Mouse (Mus musculus) urinary bladder, adult 18-20 months (tissue): ENCODE results near the gene Eya3.
"Not testable (repeated sequence)": the region's sequence is repeated elsewhere in the genome, so short reads cannot be mapped to it uniquely, and the experiment has no call there.

Experiments used
- DNase-seq, 2 experiments: peaks; one replicate each; pipeline ENCODE4 v3.0.0; 2022; ENCODE audit warnings: low spot score in 2 of 2, mixed read lengths in 2 of 2

Eya3 gene

DNA sequence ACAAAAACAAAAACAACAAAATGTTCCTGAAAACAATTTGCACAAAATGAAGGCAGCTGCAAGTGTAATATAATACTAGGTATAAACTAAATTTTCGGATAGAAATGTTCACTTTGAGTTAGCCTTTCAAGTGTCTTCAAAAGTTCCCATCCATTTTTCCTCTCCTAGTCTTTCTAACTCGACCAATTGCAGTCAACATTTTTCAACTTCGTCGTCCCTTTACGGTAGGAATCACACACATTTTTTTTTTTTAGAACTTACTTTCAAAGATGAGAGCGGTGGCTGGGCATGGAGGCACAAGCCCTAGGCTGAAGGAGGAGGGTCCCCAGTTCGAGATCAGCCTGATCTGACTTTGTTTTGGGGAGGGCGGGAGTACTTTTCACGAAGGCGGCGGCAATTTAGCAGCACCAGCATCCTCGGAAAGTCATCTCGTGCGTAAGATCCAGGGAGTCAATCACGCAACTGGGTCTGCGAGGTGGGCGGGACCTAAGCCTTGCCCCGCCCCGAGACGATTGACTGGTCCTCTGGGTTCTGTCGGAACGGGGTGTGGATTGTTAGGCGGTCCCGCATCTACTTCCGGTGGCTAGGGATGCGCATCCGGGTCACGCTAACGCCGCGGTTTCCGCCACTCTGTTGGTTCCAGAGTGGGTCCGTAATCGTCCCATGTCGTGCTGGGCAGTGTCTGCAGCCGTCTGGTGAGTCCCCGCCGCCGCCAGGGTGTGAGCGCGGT, at the start of gene Eya3:
Eya3 (plus strand) TSS at position 527 of the 730 bp plus-strand sequence.
- DNase-seq, result peak; percentile 89 to 91

DNA sequence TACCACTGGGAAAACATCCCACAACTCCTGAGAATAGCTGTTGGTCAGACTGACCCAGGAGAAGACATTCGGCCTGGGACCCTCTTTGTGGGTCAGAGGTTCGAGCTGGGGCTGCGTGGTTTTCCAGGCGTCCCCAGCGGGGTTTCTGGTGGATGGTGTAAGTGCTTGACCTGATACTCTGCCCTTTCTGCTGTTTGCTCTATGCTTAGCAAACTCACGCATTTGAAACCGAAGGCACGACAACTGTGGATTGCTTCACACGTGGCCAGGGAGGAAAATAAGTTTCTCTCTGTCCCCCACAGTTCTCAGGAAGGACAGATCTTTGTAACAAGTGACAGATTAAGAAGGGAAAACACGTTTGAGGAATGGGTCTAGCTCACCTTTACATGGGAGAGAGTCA, 48.1 kb upstream of the Eya3 start:
- no peak for DNase-seq

DNA sequence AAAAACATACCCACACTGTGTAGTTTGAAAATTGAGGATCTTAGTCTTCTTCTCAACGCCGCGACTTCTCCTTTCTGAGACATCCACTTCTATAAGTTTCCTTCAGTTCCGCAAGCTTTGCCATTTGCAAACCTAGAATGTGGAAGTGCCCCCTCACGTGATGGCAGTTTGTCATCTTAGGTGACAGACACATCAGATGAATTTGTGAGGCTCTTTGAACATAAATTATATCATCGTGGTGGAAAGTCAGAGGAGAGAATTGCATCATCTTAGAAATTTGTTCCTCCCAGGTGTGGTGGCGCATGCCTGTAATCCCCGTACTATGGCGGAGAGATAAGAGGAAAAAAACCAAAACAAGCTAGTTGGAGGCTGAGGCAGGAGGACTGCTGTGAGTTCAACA, 45.8 kb upstream of the Eya3 start:
- DNase-seq, result no peak

DNA sequence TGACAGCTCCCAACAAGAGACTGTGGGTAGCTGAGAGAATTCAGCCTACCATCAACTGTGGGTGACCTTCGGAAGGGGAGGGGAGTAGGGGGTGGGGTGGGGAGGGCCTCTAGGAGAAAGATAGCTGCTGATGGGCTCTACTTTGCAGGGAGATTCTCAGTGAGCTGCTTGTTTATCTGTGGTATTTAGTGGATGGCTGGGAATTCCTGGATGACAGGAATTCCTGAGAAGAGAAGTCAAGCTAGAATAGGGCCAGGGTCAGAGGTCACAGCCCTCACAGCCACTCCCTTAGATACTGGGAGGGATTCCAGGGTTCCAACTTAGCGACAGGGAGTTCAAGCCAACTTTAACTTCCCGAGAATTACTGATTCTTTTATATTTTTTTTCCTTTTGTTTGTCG, 44.6 kb upstream of the Eya3 start:
- no peak for DNase-seq

DNA sequence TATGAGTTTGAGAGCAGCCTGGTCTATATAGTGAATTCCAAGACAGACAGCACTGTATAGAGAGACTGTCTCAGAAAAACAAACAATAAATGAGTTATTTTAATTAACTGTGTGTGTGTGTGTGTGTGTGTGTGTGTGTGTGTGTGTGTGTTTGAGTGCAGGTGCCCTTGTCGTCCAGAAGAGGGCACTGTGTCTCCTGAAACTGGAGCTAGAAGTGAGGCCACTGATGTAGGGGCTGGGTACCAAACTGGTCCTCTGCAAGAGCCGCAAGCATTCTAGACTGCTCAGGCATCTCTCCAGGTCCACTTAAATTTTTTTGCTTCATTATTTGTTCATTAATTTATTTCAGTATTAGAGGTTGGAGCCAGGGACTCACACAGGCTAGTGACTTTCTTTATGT, 39.9 kb upstream of the Eya3 start:
- DNase-seq, result no peak

DNA sequence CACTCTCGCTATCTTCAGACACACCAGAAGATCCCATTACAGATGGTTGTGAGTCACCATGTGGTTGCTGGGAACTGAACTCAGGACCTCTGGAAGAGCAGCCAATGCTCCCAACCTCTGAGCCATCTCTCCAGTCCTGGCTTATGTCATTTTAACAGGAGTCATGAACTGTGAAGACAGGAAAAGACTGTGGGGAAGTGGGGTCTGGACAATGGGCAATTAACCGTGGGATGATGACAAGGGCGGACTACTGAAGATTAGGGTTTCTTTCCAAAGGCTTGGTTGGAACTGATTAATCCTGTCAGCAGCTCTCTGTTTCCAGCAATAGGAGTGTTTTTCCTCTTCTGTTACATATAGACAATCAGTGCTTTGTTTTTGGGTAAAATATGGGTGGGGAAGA, 39.0 kb upstream of the Eya3 start:
- no peak for DNase-seq

DNA sequence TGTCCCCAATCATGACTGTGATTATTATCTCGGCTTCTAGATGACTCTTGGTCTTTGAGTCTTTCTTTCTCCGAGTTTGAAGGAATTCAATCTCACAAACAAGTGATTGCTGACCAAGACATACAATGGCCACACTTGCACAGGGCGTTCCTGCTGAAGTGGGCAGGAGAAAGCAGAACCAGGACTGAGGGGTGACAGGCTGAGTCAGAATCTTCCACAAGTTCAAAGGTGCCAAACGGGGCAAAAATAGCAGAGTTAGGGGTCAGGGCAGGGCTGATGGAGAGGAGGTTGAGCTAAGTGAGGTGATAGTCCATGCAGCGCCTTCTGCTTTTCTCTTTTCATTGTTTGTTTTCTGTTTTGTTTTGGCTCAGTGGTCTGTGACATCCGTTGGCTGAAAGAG, 38.3 kb upstream of the Eya3 start:
- no peak for DNase-seq

DNA sequence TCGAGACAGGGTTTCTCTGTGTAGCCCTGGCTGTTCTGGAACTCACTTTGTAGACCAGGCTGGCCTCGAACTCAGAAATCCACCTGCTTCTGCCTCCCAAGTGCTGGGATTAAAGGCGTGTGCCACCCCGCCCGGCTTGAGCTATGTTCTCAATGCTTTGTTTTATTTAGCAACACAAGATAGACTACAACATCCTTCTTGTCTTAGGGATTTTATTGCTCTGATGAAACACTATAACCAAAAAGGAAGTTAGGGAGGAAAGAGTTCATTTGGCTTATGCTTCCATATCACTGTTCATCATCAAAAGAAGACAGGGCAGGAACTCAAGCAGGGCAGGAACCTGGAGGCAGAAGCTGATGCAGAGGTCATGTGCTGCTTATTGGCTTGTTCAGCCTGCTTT, 37.5 kb upstream of the Eya3 start:
- not testable (repeated sequence) for DNase-seq

DNA sequence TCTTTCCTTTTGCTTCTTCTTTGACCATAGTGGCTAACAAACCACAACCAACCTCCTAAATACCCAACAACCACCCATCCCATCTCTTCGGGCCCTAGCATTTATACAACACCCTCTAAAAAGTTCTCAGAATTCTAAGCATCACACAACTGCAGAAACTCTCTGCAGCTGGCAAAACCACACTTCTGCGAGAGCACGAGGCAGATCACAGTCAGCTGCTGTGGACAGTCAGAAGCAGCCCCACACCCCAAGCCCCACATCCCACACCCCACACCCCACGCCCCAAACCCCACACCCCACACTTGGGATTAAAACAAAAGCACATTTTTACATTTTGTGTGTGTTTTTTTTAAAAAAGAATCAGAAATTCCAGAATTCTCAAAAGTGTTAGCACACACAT, 35.3 kb upstream of the Eya3 start:
- no peak for DNase-seq

DNA sequence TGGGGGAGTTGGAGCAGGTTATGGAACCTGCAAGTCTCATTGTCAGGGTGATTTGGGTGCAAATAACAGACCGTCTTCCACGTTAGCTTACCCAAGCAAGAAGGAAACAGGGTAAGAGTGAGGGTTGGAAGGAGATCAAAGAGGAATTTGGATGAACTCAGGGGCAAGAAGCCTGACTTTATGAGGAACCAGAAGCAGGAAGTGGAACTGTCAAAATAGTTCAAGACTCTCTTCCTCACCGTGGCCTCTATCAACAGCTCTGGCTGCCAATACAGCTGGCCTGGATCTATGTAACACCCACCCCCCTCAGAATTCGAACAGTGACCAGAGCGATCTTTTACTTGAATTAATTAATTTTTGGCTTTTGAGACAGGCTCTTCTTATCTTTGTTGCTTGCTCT, 33.0 kb upstream of the Eya3 start:
- no peak for DNase-seq

DNA sequence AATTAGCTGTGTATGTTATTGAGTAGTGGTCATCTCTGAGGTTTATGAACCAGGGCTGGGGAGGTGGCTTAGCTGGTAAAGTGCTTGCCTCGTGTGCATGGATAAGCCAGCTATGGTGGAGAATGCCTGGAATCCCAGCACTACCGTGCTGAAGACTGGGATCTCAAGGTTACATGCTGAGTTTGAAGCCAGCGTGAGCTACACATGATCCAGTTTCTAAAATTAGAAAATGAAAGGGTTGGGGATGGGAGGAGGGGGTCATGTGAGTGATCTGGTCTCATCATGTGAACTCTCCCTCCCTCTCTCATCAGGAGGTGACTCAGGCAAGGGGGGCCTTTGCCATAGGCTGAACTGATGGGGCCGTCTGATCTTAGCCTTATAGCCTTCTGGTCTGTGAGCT, 30.6 kb upstream of the Eya3 start:
- no peak for DNase-seq

DNA sequence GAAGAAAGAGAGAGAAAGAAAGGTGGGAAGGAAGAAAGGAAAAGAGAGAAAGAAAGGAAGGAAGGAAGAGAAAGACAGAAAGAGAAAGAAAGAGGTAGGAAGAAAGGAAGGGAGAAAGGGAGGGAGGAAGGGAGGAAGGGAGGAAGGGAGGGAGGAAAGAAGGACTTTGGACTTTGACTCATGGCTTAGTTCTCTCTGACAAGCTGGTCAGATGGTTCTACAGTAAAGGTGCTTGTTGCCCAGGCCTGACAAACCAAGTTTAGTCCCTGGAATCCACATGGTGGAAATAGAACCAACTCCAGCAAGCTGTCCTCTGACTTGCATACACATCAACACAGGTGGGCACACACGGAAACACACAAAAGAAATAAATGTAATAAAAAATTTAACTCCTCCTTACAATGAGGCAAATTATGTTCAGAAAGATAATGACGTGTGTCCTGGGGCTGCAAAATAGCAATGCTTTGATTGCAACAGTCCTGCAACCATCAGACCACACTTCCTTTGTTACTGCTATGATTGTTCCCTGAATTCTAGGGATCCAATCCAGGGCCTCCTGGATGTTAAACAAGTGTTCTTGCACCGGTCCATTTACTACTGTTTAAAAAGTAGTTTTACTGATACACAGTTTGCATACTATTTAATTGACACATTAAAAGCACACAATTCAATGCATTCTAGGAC, 28.3 kb upstream of the Eya3 start:
- DNase-seq, result no peak

DNA sequence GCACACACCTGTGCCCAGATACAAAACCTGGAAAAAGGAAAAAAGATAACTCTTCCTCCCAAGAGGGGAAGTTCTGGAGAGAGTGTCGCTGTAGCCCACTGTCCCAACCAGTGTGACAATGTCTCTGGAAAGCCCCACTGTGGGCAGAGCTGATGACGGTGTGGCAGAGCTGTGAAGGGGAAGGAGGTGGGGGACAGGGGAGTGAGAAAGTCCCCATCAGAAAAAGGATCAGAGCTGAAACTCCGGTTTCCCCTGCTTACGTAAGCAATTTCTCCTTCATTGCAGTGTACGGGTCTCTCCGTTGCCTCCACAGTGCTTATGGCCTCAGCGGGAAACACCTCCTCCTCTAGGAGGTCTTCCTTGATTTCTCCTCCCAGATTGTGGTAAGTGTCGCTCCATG, 27.5 kb upstream of the Eya3 start:
- DNase-seq, result no peak

DNA sequence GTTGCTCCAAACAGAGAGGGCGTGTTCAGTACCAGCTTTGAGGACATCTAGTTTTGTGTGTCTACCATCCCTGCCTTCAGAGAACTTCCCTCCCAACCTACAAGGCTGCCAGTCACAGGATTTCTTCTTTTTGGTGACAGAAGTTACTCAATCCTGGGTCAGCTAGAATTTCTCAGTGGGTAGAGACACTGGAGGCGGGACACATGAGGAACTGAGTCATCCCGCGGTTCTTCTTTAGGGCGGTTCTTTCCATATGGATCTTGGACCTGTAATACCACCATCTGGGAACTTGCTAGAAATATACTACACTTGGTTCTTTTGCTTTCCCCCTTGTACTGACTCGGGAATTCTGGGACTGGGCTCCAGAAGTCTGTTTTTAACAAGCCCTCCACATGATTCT, 20.9 kb upstream of the Eya3 start:
- DNase-seq, result no peak

DNA sequence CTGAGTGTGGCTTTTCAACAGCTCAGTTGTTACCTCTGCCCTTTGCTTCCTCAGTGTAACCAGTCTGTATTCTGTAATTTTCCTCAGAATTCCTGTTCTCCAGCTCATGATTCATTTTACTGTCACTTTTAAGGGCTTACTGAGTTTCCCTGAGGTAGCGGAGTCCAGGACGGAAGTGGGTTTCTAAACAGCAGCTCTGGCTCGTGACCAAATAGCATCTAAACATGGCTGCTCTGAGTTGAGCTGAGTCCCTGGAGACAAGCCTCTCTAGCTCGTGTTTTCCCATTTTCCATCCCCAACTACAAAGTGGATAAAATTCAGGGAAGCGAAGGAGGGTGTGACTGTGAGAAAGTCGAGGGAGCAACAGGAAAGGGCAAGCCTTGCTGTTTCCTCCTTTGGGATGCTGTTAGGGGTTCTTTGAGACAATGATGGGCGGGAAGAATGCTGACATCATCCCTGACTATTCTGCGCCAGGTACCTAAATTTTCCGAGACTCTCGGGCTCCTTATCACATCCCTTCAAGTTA, 19.9 kb upstream of the Eya3 start:
- no peak for DNase-seq

DNA sequence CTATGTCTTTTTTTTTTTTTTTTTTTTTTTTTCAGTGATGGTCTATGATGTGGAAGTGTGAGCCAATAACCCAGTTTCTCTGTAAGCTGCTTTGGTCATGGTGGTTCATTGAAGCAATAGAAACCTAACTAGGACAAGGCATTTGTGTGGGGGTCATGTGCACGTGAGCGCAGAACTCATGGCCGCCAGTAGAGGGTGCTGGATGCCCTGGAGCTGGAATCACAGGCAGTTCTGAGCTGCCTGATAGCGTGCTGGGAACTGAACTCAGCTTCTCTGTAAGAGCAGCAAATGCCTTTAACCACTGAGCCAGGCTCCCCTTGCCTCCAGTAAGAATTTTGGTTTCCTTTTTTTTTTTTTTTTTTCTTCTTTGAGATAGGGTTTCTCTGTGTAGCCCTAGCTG, 18.7 kb upstream of the Eya3 start:
- DNase-seq, result no peak

DNA sequence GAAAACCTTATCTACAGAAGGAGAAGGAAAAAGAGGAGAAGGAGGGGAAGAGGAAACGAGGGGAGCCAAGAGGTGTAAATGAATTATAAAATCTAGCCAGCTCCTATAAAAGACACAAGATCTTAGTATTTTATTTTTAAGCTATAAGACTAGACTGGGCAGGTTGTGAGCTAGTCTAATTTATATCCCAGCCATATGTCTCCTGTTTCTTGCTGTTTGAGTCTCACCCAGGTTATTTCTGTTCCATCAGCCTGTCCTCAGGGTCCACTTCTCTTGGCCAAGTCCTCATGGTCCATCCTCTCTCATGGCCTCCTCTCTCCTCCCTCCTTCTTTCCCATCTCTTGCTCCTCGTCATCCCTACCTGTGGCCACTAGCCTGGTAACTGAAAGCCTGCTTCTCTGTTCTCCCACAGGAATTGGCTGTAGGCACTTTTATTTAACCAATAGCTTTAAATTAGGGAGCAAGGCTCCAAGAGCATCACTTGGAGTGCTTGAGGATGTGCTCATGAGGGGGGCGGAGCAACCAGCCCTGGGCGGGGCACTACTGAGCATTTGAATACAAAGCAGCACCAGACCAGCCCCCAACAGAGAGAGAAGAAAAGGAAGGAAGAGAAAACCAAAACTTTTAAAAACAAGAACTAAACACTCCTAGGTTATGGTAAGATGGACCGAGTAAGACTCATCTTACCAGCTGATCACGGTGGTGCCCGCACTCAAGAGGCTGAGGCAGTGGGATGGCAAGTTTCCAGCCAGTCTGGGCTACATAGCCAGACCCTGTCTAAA, 17.3 kb upstream of the Eya3 start:
- no peak for DNase-seq

DNA sequence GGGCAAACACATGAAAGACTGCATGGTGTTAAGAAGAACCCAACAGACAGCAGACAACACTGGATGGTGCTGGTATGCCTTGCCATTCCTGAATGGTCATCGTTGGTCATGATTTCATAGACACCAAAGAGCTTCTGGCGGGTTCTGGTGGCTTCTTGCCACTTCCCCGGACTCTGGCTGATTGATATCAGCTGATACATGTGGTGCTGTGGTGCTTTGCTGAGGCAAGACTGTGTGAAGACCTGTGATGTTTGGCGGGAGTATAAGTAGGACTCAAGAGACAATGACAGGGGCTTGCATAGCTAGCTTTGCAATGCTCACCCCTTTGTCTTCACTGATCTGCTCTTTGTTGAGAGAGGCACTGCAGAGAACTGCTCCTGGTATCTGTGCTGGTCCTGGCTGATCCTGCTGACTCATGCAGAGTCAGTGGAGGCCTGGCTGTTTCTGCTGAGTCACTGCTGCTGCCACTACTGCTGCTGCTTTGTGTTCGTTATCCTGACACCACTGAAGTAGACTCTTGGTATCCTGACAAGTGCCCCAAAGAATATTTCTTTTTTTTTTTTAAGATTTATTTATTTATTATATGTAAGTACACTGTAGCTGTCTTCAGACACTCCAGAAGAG, 14.6 kb upstream of the Eya3 start:
- DNase-seq, result no peak

DNA sequence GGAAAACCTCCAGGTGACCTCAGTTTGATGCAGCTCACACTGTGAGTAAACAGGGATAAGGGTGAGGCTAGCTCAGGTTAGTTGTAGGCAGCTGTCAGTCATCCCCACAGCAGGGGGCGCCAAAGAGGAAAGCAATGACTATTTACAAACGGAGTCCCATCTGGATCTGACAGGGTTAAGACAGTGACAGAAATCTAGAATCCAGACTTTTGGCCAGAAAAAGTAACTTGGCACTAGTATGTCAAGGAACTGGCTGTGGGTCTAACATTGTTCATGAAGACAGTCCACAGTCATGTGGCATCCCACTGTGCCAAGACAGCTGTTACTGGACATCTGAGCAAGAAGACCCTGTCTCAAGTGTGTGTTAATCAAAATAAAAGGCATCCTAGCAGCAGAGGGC, 10.0 kb upstream of the Eya3 start:
- DNase-seq, result no peak

DNA sequence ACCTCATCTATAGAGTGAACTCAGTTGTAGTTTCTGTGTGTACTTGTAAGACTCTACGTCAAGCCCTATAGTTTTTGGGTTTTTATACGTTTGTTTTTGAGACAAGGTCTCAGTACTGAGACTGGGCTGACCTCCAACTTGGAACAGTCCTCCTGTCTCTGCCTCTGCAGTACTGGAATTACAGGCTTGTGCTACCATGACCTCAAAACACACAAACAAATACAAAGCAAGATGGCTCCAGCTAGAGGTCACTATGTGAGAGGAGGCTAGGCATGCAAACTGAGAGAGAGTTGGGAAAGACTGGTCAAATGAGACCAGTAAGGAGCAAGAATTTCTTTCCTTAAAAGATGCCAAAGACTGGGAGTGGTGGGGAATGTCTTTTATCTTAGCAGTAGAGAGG, 2.8 kb upstream of the Eya3 start:
- no peak for DNase-seq

DNA sequence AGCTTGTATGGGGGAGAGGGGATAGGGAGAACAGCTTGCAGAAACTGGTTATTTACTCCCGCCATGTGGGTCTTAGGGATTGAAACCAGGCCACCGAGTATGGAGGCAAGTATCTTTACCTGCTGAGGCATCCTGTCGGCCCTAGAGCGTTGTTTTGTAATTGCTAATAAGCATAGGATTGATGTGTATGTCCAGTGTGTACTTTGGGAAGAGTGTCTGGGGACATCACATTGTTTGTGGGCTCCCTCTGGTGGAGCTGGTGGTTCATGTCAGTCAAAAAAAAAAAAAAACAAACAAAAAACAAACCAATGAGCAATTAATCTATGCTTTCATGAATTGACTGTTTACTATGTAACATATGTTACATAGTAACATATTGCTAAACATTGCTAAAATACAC, 2.2 kb upstream of the Eya3 start:
- no peak for DNase-seq

DNA sequence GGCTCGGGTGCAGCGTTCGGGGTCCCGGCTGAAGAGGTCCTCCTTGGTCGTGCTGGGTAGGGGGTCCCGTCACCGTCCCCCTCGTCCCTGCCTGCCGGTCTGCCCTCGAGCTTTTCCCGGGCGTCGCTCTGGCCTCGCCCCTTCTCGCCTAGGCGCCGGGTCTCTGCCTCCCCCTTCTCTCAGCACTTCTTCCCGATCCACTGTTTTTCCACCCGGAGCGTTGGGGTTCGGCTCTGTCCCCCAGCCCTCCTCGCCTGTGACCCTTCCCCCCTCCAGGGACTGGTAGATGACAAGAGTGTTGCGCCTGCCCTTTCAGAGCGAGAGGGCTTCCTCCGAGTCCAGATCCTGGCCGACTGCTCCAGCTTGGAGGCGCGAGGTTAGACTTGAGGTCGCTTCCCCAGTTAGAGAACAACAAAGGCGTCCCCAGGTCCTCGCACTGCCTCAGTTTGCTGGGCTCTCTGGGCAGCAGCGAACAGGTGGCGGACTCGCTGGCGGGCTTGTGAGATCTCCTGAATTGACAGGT, 465 bp downstream of the Eya3 start:
- DNase-seq, result peak in 1 of 2 experiments; percentile 13
